Mouse (Mus musculus) layer of hippocampus, adult 9-11 months (tissue): ENCODE results near the gene Tmem255b.

Source experiments
- DNase-seq: peaks from one replicate; pipeline ENCODE4 v3.0.0; 2022

Tmem255b gene

DNA sequence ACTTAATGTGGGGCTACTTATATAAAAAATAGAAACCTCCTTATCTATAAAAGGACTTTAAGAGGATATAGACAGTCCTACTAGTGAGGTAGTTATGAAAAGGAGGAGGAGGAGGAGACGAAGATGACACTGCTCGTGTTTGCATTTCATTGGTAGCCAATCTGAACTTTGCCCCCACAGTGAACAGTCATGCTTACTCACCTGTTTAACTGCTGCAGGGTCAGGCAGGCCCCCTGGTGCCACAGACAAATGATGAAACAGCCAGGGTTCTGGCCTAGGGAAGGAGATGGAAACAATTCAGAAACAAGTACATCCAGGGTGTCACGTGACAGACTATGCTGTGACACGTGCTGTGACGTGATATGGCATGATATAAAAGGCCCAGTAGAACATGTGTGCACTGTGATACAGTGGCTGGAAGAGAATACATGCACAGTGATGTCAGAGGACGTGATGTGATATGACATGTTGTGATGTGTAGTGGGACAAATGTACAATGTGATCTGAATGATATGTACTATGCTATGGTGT lies 16.8 kb downstream of the Tmem255b start:
- no peak for DNase-seq

DNA sequence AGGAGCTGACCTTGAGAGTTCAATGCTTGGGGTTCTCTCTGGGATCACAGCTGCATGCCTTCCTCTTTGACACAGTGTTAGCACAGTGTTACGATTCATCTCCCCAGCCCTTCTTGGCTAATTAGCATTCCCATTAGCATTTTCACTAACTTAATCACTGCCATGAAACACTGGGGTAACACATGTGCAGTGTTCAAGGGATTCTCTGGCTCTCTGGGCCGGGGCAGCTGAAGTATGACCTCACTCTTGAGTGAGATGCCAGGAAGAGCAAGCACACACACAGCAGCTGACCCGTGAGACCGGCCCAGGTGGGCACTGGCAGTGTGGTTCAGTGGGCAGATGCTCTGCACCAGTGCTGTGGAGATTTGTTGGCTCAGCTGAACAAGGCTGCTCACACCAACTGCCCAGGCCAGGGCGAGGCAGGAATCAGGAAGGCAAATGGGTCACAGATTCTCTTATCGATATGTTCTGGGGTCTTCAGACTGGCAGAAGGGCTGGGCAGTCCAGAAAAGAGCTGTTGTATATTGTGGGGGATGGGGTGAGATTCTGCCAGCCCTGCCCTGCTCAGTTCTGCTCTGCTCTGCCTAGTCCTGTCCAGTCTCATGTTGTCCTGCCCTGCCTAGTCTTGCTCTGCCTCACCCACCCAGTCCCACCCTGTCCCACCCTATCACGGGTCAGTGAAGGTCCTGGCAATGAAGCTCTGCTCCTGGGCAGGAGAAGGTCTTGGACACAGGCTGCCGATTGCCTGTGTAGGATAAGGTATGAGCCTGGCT lies 19.5 kb downstream of the Tmem255b start:
- peak; percentile 72 for DNase-seq

DNA sequence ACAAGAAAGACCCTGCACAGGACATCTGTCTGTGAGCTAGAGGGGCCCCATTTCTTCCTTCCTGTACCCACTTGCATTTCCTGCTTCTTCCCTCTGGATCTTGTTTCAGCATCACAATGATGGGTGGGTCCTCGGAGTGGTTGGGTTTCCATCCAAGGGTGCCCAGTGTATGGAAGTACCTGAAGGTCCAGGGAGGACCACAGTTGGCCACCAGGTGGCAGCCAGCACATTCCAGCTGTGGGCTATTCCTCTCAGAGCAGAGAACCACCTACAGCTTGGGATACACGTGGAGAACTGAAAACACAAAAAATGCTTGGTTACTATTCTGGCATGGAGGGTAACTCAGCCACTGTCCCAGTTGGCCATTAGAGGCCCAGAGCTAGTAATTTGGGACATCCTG lies 20.3 kb downstream of the Tmem255b start:
- DNase-seq, result no peak

DNA sequence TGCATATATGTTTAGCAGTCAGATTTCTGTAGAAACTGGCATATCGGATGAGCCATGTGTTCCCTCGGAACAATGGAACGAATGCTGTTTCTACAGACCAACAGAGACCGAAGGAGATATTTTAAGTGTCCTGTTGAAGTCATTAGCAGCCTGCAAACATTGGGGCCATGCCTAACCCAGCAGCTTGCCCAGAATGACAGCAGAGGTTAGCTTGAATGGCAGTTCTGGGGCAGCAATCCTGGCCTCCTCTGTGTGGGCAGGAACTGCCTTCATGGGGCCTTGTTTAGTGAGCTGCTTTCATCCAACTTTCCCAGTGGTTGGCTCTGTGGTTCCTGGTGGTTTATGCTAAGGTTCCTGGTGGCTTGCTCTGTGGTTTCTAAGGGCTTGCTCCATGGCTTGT lies 24.4 kb downstream of the Tmem255b start:
- DNase-seq, result no peak

DNA sequence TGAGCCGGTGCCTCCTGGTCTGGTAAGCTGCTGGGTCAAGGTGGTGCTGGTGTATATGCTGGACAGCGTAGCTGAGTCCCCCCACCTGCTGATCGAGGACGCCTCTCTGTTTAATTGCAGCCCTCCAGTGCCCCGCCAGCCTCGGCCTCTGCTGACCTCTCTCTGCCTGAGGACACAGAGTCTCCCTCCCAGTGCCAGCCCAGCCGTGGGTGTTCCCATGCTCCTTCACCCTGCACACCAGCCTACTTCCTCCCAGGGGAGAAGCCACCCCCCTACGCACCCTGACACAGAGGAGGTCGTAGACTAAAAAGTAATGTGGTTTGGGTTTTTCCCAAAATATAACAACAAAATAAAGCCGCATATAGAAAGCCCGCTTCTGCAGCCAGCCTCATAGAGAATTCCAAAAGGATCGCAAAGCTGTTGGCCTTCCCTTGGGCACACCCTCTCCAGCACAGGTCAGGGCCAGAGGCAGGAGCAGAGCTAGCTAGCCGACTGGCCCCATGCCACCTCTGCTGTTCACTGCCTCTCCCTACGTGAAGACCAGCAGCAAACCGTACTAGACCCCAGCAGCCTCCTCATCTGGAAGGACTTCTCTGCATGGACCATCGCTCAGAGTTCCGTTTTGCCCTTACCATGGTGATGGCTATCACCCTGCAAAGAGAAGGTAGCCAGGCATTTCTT lies 26.2 kb downstream of the Tmem255b start:
- DNase-seq, result no peak

DNA sequence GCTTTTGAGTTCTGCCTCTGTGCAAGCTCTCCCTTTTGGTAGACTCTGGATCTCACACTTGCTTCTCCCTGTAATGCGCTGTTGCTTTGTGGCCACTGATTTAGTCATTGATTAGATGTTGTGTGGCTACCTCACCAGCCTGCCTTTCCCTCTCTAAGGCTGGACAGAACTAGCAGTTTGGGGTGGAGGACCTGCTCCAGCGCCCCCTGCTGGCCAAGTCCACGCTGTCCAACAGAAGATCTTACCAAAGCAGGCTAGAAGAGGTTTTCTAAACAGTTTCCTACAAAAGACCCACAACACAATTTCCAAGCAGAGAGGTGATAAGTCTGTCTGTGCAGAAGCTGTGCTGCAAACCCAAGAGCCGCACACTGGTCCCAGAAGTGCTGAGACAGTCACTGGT lies 26.9 kb downstream of the Tmem255b start:
- DNase-seq, result peak; percentile 60

DNA sequence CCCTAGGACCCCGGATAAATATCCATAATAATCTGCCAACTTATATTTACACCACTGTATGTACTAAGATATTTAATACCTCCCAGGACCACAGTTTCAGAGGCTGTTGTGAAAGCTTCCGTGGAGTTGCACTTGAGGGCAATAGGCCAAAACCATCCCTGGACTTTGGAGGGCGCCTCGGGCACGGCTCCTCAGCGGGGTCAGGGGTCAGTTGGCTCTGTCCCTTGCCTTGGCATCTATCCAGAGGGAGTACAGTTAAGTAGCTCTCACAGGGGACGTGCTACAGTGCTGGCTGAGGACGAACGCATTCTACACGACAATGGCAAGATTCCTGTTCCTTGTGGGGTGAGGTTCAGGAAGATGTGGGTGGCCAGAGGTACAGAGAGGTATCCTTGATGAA lies 27.4 kb downstream of the Tmem255b start:
- no peak for DNase-seq

DNA sequence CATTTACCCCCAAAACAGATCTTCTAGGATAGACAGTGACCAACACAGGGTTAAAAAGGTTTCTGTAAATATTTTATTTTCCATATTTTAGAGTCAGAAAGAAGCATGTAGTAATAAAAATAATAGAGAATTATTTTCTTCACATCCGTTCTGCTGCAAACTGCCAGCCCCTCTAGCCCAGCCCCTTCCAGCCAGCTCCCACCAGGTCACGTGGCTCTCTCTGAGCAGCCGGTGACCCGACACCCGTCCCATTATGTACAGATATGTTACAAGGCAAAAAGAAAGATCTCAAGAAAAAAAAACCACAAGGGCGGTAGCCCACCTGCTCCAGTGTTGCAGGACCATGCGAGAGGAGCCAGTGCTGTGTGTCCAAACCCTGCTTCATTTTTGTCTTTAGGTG lies 30.3 kb downstream of the Tmem255b start:
- no peak for DNase-seq

DNA sequence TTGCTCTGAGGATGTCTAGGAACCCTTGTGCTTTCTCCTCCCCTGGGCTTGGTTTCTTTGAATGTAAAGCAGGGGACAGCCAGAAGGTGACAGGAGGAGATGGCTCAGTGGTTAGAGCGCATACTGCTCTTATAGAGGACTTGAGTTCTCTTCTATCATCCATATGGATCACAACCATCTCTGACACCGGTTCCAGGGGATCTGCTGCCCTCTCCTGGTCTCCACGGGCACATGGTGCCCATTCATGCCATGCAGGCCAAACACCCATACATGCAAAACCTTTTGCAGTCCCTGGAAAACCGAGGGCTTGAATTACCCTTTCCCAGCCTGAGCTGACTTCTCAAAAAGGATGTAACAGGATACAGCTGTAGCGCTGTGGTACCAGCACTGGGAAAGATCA lies 32.0 kb downstream of the Tmem255b start:
- no peak for DNase-seq

DNA sequence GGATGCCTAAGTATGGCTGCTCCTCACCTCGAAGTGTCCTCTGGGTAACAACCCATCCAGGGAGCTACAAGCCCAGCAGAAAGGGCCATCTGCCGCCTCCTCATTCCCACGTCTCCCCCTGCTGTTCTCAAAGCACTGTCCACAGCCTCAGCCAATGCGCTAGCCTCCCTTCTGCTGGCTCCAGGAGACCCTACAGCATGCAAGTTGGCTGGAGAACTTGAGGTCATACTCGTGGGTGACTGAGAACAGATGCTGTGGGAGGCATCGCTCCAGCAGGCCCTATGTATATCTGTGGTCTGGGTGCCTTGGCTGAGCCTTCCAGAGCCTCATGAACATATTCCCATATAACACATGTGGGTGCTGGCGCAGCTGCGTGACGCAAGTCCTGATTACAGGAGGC lies 33.7 kb downstream of the Tmem255b start:
- DNase-seq, result no peak

DNA sequence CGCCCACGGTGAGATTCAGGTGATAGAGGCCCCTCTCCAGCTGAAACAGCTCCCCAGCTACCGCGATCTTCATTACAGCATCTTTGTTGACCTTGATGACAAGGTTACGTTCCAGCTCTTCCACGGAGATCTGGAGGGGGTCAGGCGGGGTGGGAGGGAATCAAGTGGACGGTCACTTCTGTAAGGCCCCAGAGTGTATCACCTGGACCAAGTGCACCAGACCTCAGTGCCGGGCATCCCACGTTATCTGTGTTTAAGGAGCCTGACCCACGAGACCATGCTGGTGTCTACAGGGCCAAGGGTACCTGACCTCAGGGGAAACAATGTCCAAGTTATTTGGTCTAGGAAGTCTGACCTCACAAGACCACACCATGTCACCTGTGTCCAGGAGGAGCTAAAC lies 36.5 kb downstream of the Tmem255b start:
- DNase-seq, result no peak

DNA sequence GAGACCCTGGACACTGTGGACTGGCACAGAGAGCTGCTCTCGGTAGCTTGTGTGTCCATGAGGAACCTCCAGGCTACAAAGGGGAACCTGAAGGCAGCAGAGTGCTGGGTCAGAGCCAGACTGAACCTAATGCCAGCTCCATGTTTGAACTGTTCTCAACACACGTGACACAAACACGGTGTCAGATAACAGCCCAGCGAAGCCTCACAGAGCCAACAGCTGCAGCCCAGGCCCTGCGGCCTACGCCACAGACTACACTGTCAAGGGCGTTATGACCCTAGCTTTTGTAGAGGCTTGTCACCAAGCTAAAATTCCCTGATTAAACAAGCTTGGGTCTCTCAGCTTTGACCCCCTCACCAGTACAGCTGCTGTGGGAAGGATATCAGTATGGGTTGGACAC lies 37.3 kb downstream of the Tmem255b start:
- DNase-seq, result no peak

DNA sequence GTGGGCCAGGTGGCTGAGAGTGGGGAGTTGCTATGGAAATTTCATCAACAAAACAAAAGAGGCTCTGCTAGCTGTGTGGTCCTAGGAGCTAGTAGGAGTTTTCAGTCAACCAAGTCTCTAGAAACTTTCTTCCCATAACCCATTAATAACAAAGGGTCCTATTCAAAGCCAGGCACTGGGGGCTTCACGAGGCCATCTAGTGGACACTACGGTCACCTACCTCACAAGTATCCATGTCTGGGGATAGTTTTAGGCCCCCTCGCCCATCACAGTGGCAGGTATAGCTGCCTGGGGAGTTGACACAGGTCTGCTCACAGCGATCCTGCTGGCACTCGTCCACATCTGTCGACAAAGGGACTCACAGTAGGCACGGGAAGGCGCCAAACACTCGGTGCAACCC lies 40.9 kb downstream of the Tmem255b start:
- peak; percentile 39 for DNase-seq

DNA sequence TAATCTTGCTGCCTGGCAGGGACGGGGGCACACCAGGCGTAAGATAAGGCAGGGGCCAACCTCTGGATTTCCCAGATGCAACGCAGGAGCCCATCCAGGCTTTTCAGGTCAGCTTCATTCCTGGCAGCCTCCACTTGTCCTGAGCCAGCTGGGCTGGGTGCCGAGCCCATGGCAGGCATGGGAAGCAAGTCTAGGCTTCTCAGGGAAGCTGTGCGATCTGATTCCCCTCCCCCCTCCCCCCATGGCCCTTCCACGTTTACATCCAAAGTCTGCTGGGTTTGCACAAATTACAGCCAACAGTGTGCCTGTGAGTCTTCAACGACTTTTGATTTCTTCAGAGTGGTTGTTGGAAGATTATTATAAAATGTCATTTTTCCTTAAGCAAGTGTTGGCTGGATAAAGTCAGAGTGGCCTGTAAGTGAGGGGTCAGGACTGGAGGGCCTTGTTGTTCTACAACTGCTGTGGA lies 46.1 kb downstream of the Tmem255b start:
- no peak for DNase-seq

DNA sequence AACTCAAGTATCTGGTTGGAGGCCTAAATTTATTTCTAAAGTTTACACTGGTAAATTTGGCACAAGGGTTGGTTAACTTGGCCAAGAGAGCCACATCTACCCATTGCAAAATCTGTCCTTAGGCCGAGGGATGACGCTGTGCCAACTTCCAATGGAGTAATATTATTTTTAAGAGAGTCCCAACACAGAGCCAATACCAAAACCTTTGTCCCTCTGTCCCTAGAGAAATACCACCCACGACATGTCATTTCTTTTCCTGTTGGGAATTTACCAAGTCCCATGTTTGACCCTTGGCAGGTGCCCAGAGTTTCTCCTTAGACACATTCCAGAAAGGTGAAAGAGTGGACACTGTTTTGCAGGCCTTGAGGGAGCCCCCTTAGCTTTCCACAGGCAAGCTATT lies 46.6 kb downstream of the Tmem255b start:
- DNase-seq, result no peak

DNA sequence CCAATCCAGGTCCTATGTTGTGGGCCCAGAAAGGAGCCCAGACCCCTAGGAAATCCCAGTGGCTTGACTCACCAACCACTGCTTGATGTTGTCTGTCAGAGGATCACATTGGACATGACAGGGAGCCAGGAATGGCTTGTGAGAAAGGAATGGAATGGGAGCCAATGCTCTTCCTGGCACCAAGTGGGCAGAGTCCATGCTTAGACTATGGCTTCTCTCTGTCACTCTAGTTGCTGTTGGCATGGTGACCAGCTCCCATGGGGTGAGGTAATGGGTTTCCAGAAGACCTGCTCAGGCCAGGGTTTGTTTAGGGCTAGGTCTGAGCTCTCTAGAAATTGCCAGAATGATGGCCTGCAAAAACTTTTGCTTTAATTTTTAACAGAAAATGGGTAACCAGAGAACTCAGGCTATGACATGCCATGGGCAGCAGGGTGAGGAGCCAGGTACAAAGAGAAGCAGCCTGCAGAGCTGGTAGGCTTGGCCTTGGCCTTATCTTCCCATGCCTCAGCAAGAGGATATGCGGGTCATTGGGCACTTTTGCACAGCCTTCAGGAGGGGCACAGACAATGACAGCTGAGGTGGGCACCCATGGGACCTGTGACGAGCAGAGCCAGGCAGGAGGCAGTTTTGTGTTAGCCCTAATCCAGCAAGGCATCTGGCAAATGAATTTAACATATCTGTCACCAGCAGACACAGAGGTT lies 47.3 kb downstream of the Tmem255b start:
- no peak for DNase-seq

DNA sequence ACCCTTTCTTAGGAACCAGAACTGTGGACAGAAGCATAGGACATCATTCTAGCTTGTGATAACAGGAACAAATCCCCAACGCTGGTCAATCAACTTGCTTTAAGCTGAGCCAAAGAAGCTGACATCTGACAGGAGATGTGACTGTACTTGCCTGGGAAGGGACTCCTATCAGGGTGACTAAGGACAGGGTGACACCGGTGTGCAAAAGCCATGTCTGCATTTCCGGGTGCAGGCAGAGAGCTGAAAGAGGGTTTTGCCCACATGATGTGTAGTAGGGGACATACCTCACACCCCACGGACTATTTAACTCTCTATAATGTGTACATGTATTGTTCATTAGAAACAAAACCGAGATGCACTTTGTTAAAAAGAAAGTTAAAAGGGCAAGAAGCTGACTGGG lies 48.2 kb downstream of the Tmem255b start:
- no peak for DNase-seq

DNA sequence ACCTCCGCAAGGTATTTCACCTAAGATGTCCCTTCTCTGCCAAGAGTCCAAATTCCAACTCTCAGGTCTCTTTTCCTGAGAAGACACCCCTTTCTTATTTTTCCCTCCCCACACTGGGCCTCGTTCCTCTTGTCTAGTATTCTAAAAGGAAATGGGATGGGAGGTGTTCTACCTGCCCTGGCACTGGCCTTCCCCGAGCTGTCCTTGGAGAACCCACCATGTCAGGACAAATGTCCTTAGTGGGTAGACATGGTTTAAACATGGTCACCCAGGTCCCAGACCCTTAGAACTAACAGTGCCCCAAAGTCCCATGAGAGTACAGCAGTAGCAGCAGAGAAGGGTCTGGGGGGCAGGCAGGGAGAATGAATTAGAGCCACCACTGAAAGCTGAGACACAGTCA lies 54.4 kb downstream of the Tmem255b start:
- DNase-seq, result no peak

DNA sequence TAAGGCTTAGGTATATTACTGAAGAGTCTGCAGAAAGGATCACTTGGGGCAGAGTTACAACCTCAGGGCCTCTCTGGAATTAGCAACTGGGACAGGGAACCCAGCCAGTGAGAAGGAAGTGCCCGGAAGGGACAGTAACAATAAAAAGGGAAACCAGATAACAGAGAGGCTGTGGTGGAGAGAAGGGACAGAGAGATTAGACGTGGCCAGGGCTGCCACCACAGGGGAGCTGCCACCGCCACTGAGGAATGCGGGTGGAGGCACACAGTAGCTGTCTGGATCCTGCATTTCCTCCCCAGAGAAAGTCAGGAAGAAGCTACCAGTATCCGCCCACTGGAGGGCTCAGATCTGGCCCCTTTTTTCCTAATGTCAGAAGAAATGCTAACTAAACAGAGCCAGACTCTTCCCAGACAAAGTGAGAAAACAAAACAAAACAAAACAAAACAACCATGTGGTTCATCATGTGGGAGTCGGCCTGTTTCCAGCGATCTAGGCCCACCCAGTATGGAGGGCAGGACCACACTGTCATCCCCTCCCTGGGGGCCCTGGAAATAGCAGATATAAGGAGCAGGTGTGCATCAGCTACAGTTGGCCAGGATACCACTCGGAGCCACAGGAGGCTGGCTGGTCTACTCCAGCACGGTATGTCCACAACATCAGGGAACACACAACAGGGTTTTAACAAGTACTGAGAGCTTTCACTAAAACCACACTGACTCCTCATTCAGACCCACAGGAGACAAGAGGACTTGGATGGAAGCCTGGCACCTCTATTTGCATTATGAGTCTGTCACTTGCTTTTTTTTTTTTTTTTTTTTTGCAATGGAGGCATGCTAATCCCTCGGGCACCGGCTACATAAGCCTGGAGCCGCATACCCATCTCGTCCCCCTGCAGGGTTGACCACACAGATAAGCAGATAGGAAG lies 55.3 kb downstream of the Tmem255b start:
- DNase-seq, result no peak

DNA sequence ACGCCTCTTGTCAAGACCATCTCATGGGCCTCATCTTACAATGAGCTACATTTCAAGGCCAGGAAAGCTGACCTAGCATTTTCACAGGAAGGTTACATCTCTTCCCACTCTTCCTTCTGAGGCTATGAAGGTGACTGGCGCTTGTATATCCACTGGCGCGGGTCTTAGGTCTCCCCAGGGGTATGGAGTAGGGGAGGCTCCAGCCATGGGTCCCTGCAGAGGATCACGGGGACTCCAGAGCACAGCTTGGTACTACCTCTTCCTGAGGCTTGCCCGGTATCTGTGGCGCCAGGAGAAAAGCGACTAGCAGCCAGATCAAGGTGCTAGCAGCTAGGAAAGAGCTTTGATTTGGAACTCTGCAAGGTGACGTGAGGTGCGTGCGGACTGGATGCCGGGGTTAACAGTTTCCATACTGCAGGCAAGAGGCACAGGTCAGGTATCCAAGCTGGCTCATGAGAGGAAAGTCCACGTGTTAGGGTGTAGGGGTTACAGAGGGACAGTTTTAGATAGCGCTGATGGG lies 56.6 kb downstream of the Tmem255b start:
- no peak for DNase-seq

DNA sequence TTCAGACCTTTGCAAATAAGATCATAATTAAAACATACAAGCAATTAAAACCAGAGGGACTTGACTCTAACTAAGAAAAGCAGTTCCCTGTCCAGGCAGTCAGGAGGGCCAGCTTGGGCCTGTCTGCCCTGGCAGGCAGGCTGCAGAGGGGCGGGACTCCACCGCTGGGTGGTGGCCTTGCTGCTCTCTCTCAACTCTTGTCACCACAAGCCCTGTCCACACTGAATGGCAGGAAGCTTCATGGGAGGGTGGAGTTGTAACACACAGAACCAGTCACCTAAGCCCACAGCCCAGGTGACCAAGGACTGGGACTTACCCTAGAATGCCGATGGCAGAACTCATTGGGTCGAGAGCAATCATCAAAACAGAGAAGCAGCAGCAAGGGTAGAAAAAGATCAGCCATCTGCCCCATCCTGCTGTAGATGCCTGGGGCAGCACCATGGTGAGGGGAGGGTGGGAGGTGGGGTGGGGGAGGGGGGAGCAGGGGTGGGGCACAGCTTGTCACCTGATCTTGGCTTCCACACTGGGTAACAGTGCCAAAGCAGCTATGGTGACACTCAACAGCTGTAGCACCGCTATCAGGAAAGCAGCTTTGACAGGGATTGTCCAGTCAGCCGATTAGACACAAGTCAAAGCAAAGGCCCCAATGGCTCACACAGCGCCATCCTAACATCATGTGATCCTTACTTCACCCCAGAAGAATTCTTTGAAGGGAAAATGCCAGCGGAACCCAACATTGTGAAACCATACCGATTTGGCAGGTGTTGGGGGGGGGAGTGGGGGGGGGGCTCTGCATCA lies 57.4 kb downstream of the Tmem255b start:
- no peak for DNase-seq

DNA sequence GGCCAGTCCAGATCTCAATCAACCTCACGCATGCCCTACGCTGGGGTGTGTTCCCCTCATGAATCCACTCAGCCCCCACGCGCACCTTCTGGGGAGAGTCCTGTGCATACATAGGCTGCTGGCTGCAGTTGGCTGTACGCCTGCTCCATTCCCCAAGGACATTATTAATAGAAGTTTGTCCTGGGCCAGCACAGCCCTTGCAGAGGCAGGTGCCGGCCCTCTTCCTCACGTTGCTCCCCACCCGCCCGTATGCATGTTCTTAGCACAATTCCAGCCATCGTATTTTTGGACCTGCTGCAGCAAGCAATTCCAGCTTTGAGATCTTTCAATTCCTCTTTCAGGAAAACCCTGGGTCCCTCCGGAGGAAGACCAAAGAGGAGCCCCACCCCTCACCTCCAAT lies 58.0 kb downstream of the Tmem255b start:
- no peak for DNase-seq
